Mouse (Mus musculus): ENCODE measurements around the gene Sf3a3. TPM values are rescaled to one million over a fixed set of nuclear protein-coding genes. Genes with fewer than 3 reads are reported as not detected.

Sf3a3 gene
- polyA plus RNA-seq, 2 experiments = 42.1 to 59.2 TPM

DNA sequence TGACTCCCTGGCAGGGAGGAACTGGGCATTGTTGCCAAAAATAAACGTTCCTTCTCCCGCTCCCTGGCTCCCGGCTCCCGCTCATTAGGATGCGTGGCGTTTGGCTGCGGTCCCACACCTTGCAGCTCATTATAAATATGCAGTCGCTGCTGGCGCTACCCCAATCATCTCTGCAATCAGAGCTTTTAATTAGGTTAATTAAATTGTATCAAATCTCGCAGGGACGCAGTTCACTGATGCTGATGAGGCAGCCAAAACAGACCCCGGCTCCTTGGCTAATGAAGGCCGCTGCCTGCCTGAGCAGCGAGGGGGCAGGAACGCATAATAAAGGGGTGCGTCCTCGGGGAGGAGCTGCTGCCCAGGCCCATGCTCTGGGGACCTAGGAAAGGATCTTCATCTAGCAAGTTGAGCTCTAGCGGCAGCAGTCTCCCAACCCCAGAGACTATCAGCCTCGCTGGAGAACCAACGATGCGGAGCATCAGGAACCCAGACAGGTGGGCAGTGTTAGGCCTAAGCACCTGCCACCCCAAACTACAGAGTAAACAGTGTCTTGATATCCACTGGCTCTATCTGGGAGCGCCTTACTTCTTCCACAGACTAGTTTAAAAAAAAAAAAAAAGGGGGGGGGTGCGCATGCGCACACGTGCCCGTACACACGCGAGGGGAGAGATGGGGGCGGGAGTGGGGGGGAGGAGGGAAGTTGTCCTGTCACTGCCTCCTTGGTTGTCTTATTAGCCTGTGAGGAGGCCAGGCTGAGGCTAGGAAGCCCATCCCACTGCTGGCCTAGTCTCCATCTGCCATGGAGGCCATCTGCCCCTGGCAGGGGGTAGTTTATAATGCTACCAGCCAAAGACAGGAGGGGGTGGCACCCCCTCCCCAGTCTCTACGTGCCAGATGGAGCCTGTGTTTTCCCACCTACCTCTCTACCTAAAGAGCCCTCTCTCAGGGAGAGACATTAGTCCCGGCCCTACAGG, 41.9 kb upstream of the Sf3a3 start:
- Histone ChIP-seq H3K4me1 (replicated peaks; ENCODE audit: control insufficient read depth in 2 of 2, insufficient read depth in 2 of 2, low read length in 1 of 2) (no peaks in the 10 kb centered on the region), H3K9me3 (ENCODE audit: control insufficient read depth, low read length) (no peaks in the 10 kb centered on the region), H3K4me3 (ENCODE audit: insufficient read depth in 1 of 2, low read depth in 2 of 2, low read length in 2 of 2) (no peak overlapping the region), H3K4me2 (ENCODE audit: low read depth) (no peak overlapping the region), H3K27me3 (ENCODE audit: control insufficient read depth, insufficient read depth, low read length) (peaks cover 21% of the 10 kb centered on the region), H3K36me3 (replicated peaks; ENCODE audit: control insufficient read depth, insufficient read depth, low read depth) (peaks cover 6% of the 10 kb centered on the region; the same call in 1 of the 2 replicates), H3K27ac (no peak overlapping the region), H3K9ac (replicated peaks) (no peak overlapping the region)
- DNase-seq (ENCODE audit: low read depth in 3 of 3, low spot score in 3 of 3) (no peak), ATAC-seq (ENCODE audit: insufficient read depth) (no peak)
- 9% methylated on average over 31 of the region's 31 CpGs for WGBS (ENCODE audit: insufficient replicate concordance)
- TF ChIP-seq EP300 (IDR thresholded peaks at IDR 0.05; ENCODE audit: low read depth) (no peak), CTCF (IDR thresholded peaks at IDR 0.05; ENCODE audit: low read depth) (no peak)

DNA sequence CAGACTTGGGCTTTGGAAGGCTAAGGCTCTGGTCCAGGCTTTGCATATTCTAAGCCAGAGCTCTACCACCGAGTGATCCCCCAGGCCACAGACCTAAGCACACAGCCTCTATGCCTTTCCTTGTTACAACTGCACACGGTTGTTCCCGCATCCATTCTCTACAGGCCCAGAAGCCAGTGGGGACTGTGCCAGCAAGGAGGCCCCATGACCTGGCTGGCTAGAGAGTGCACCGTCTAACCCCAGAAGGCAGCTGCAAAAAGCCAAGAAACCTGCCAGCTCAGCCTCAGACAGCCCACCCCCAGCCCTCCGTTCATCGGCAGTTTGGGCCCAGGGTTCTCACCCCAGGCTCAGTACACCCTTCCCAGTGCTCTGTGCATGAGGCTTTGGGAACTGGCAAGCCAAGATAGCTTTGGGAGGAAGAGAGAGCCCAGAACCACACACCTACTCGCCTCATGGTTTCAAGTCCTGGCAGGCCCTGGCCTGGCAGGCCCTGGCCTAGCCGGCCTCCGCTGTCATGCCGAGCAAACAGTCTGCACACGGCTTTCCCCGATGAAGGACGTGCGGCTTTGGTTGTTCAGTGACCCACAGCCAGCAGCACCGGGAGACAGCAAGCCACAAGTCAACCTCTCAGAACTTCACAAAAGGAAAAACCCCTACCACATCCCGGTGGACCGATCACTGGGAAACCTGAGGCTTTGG, 40.1 kb upstream of the Sf3a3 start:
- TF ChIP-seq EP300 (IDR thresholded peaks at IDR 0.05; ENCODE audit: low read depth) (no peak), CTCF (IDR thresholded peaks at IDR 0.05; ENCODE audit: low read depth) (no peak)
- H3K4me1 ChIP-seq (replicated peaks; ENCODE audit: control insufficient read depth in 2 of 2, insufficient read depth in 2 of 2, low read length in 1 of 2) = no peaks in the 10 kb centered on the region
- H3K36me3 ChIP-seq (replicated peaks; ENCODE audit: control insufficient read depth, insufficient read depth, low read depth) = peaks cover 13% of the 10 kb centered on the region
- no peaks in the 10 kb centered on the region for H3K9me3 ChIP-seq (ENCODE audit: control insufficient read depth, low read length)
- 71% methylated on average over 17 of the region's 17 CpGs for WGBS (ENCODE audit: insufficient replicate concordance)
- H3K9ac ChIP-seq (replicated peaks) = no peak overlapping the region
- peaks cover 18% of the 10 kb centered on the region for H3K27me3 ChIP-seq (ENCODE audit: control insufficient read depth, insufficient read depth, low read length)
- DNase-seq (ENCODE audit: low read depth in 3 of 3, low spot score in 3 of 3) (no peak), ATAC-seq (ENCODE audit: insufficient read depth) (no peak)
- no peak overlapping the region for H3K4me2 ChIP-seq (ENCODE audit: low read depth)
- no peak overlapping the region for H3K27ac ChIP-seq
- no peak overlapping the region for H3K4me3 ChIP-seq (ENCODE audit: insufficient read depth in 1 of 2, low read depth in 2 of 2, low read length in 2 of 2)

DNA sequence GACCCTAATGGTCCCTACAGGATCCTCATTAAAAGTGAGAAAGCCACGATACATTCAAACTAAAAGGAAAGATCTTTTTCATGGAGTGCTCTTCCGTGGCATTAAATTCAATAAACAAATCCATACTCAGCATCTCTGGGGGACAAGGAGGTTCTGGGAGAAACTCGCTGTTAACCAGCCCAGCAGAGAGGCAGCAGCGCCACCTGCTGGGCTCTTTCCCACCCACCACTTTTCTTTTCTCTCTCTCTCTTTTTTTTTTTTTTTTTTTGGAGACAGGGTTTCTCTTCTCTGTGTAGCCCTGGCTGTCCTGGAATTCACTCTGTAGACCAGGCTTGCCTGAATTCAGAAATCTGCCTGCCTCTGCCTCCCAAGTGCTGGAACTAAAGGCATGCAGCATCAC, 39.5 kb upstream of the Sf3a3 start:
- TF ChIP-seq CTCF (IDR thresholded peaks at IDR 0.05; ENCODE audit: low read depth) (peak; percentile 88), EP300 (IDR thresholded peaks at IDR 0.05; ENCODE audit: low read depth) (no peak)

DNA sequence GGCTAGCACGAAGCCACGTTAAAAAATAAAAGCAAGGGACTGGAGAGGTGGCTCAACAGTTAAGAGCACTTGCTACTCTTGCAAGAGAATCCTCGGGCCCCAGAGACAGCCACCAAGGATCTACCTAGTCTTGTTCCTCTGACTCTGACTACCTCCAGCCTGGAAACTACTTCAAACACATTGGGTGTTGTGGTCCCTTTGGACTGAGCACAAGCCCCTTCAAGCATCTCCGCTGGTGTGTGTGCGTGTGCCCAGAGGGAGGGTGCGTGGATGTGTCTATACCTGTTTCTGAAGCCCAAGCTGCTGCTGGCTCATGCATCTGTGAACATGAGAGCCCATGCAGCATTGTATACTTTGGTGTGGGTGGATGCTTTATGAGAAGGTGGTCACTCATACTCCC, 38.6 kb upstream of the Sf3a3 start:
- Histone ChIP-seq H3K27me3 (ENCODE audit: control insufficient read depth, insufficient read depth, low read length) (peaks cover 18% of the 10 kb centered on the region), H3K4me1 (replicated peaks; ENCODE audit: control insufficient read depth in 2 of 2, insufficient read depth in 2 of 2, low read length in 1 of 2) (no peaks in the 10 kb centered on the region), H3K4me2 (ENCODE audit: low read depth) (no peak overlapping the region), H3K4me3 (ENCODE audit: insufficient read depth in 1 of 2, low read depth in 2 of 2, low read length in 2 of 2) (no peak overlapping the region), H3K9me3 (ENCODE audit: control insufficient read depth, low read length) (no peaks in the 10 kb centered on the region), H3K9ac (replicated peaks) (no peak overlapping the region), H3K27ac (no peak overlapping the region), H3K36me3 (replicated peaks; ENCODE audit: control insufficient read depth, insufficient read depth, low read depth) (peaks cover 16% of the 10 kb centered on the region)
- TF ChIP-seq EP300 (IDR thresholded peaks at IDR 0.05; ENCODE audit: low read depth) = no peak
- TF ChIP-seq CTCF (IDR thresholded peaks at IDR 0.05; ENCODE audit: low read depth) = no peak
- DNase-seq (ENCODE audit: low read depth in 3 of 3, low spot score in 3 of 3) (no peak), ATAC-seq (ENCODE audit: insufficient read depth) (no peak)
- WGBS (ENCODE audit: insufficient replicate concordance) = 74% methylated on average over 6 of the region's 6 CpGs

More for the DNA sequence above, 39.5 kb upstream of the Sf3a3 start:
- Histone ChIP-seq H3K9ac (replicated peaks) (no peak overlapping the region), H3K4me3 (ENCODE audit: insufficient read depth in 1 of 2, low read depth in 2 of 2, low read length in 2 of 2) (no peak overlapping the region), H3K9me3 (ENCODE audit: control insufficient read depth, low read length) (no peaks in the 10 kb centered on the region), H3K27ac (no peak overlapping the region), H3K27me3 (ENCODE audit: control insufficient read depth, insufficient read depth, low read length) (peaks cover 18% of the 10 kb centered on the region), H3K4me1 (replicated peaks; ENCODE audit: control insufficient read depth in 2 of 2, insufficient read depth in 2 of 2, low read length in 1 of 2) (no peaks in the 10 kb centered on the region), H3K36me3 (replicated peaks; ENCODE audit: control insufficient read depth, insufficient read depth, low read depth) (peaks cover 13% of the 10 kb centered on the region), H3K4me2 (ENCODE audit: low read depth) (no peak overlapping the region)
- DNase-seq (ENCODE audit: low read depth in 3 of 3, low spot score in 3 of 3) (peak in 1 of 3 experiments; percentile 30), ATAC-seq (ENCODE audit: insufficient read depth) (no peak)
- WGBS (ENCODE audit: insufficient replicate concordance) = 9% methylated on average over 4 of the region's 4 CpGs

DNA sequence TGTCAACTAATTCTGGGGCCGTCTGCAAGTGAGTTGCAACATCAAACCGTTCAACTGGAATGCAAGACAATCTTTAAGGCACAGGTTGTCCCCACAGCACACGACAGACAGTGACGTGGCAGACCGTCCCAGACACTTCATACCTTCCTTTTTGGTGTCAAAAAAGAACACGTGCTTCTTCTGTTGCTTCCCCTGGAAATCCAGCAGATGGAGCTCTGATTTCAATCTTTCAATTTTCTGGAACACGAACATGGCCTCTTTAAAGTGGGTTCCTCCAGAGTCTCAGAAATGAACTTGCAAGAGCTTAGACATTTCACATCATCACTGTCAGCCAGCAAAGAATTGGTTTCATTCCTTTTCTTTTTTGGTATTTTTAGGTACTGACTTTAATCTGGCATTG, 32.3 kb upstream of the Sf3a3 start:
- 63% methylated on average over 7 of the region's 7 CpGs for WGBS (ENCODE audit: insufficient replicate concordance)
- no peaks in the 10 kb centered on the region for H3K4me1 ChIP-seq (replicated peaks; ENCODE audit: control insufficient read depth in 2 of 2, insufficient read depth in 2 of 2, low read length in 1 of 2)
- no peaks in the 10 kb centered on the region for H3K9me3 ChIP-seq (ENCODE audit: control insufficient read depth, low read length)
- H3K9ac ChIP-seq (replicated peaks) = no peak overlapping the region
- no peak overlapping the region for H3K4me3 ChIP-seq (ENCODE audit: insufficient read depth in 1 of 2, low read depth in 2 of 2, low read length in 2 of 2)
- peaks cover 38% of the 10 kb centered on the region for H3K36me3 ChIP-seq (replicated peaks; ENCODE audit: control insufficient read depth, insufficient read depth, low read depth)
- no peak overlapping the region for H3K4me2 ChIP-seq (ENCODE audit: low read depth)
- H3K27ac ChIP-seq = no peak overlapping the region
- no peak for DNase-seq (ENCODE audit: low read depth in 3 of 3, low spot score in 3 of 3)
- no peaks in the 10 kb centered on the region for H3K27me3 ChIP-seq (ENCODE audit: control insufficient read depth, insufficient read depth, low read length)
- TF ChIP-seq CTCF (IDR thresholded peaks at IDR 0.05; ENCODE audit: low read depth) (peak; percentile 44), EP300 (IDR thresholded peaks at IDR 0.05; ENCODE audit: low read depth) (no peak)
- ATAC-seq (ENCODE audit: insufficient read depth) = no peak
